ENCODE assay signal across 16 mouse cellular contexts in the genomic region with DNA sequence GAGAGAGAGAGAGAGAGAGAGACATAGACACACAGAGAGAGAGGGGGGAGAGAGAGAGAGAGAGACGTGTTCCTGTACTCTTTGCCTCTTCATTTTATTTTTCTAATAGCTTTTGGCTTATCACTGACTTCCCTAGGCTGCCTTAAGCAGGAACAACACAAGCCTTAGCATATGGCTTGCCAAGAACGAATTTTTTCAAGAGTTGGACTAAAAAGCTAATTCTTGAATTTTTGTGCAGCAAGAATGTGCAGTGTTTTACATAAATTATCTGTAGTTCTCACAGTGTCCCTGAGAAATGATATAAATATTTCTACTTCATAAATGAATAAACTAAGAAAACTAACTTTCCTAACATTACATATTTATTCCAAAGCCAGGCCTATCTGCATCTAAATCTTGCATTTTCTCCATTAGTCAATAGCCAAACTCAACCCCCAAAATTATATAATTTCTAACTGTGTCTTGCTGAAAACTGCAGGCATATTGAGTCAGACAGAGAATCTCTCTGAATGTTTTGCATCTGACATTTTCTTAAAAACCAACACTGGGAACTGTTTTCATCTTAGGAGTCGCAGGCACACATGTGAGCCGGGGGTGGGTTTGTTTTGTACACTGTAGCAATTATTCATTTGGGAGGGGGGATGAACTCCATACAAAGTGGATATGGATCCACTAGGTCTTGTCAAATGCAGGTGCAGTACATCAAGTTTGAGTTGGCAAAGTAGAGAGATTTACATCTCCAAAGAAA.
"Had no signal": no experiment of that assay in that cellular context is flagged by ENCODE, and none has a peak within 500 bp of the region (broad histone marks: within the 10 kb centered on the region; RNA-seq: fewer than 3 reads in every experiment).

No protein-coding gene starts in this region.

- H3K9ac ChIP-seq: limb, embryonic 13.5 days; liver, embryonic 14.5 days; midbrain, embryonic 15.5 days; neural tube, embryonic 12.5 days had no signal

- H3K27me3 ChIP-seq: limb, embryonic 13.5 days; midbrain, embryonic 15.5 days; neural tube, embryonic 12.5 days had no signal

- H3K4me2 ChIP-seq: limb, embryonic 13.5 days; midbrain, embryonic 11.5 days; midbrain, embryonic 15.5 days; neural tube, embryonic 12.5 days had no signal

- H3K27ac ChIP-seq: hindbrain, postnatal 0 days; limb, embryonic 13.5 days; liver, embryonic 14.5 days; midbrain, embryonic 15.5 days; neural tube, embryonic 12.5 days; stomach, postnatal 0 days had no signal

- H3K36me3 ChIP-seq: limb, embryonic 13.5 days; midbrain, embryonic 15.5 days; neural tube, embryonic 12.5 days had no signal

- DNase-seq: kidney, adult 11 months; kidney, adult 9 months; kidney, postnatal 10 days; kidney, postnatal 4 days; lung, adult 18-20 months; lung, postnatal 4 days; thymus, adult 18-20 months; thymus, postnatal 14 days had no signal

- ATAC-seq: hindbrain, postnatal 0 days; lung, postnatal 0 days; midbrain, embryonic 15.5 days had no signal

- H3K4me3 ChIP-seq: limb, embryonic 13.5 days; midbrain, embryonic 15.5 days; neural tube, embryonic 12.5 days had no signal

- H3K4me1 ChIP-seq: limb, embryonic 13.5 days; midbrain, embryonic 15.5 days; neural tube, embryonic 12.5 days had no signal

- H3K9me3 ChIP-seq: limb, embryonic 13.5 days; midbrain, embryonic 15.5 days; neural tube, embryonic 12.5 days had no signal
